Mouse (Mus musculus) stomach, postnatal 0 days (tissue): ENCODE data around the gene Map2k6.

Experiments used
- CTCF ChIP-seq: IDR thresholded peaks from 2 replicates; pipeline ENCODE4 v1.5.1; 2016; ENCODE audit warnings: antibody characterized with exemption, low read depth, mild to moderate bottlenecking, moderate library complexity
- EP300 ChIP-seq: optimal IDR thresholded peaks from 2 replicates; pipeline ENCODE3; 2016; ENCODE audit warnings: antibody characterized with exemption

- TF ChIP-seq CTCF (no peak), EP300 (no peak)
Observed at GRCm38 (mm10) chr11:110487796-110488195, 88.9 kb downstream of the Map2k6 start.
